Mouse (Mus musculus) forebrain, embryonic 10.5 days (tissue): ENCODE results near the gene Ndel1. TPM values are rescaled to one million over a fixed set of nuclear protein-coding genes. Genes with fewer than 3 reads are reported as not detected.

Experiments
- DNase-seq: peaks from one replicate; pipeline ENCODE4 v3.0.0-alpha.2; 2017; ENCODE audit warnings: low spot score; ENCODE audit errors: extremely low spot score
- H3K27ac ChIP-seq: fragments of 300-500 bp; sonication (generic); 2 replicates; pipeline ENCODE4 v1.5.1; 2016; ENCODE audit warnings: mild to moderate bottlenecking
- H3K27me3 ChIP-seq: fragments of 300-500 bp; sonication (generic); 2 replicates; pipeline ENCODE4 v1.6.1; 2016; ENCODE audit warnings: mild to moderate bottlenecking; ENCODE audit not compliant: poor library complexity, severe bottlenecking
- H3K36me3 ChIP-seq: fragments of 300-500 bp; sonication (generic); replicated peaks from 2 replicates; pipeline ENCODE4 v1.6.1; 2016; ENCODE audit warnings: mild to moderate bottlenecking, moderate library complexity
- H3K4me1 ChIP-seq: fragments of 300-500 bp; sonication (generic); 2 replicates; pipeline ENCODE4 v1.6.1; 2016
- H3K4me3 ChIP-seq: fragments of 300-500 bp; sonication (generic); 2 replicates; pipeline ENCODE4 v1.5.1; 2016; ENCODE audit warnings: mild to moderate bottlenecking, moderate library complexity
- H3K9me3 ChIP-seq: fragments of 300-500 bp; sonication (generic); 2 replicates; pipeline ENCODE4 v1.6.1; 2016; ENCODE audit warnings: mild to moderate bottlenecking, moderate library complexity
- WGBS: fragments of 180-500 bp; shearing (Covaris S2); methylation state at CpG from one replicate; pipeline ENCODE4 v1.1.7; 2016; 5-methylcytosine and 5-hydroxymethylcytosine counted together
- polyA plus RNA-seq: library from polyadenylated mRNA; unstranded; fragments of >200 nt; fragmentation: Nextera tagmentation; extraction: Ambion mirVana; gene quantifications from 2 replicates; pipeline ENCODE4 v1.2.1, GENCODE M21; 2016

The Ndel1 gene
- polyA plus RNA-seq = 49.4 and 51.3 TPM in 2 replicates

GRCm38 (mm10) chr11:68871748-68872147 lies at the start of gene Ndel1:
Gene Ndel1, minus strand, starts transcription at chr11:68871858.
- Histone ChIP-seq H3K4me1 (peaks cover 5% of the 10 kb centered on the region; the same call in 1 of the 2 replicates), H3K27me3 (no peaks in the 10 kb centered on the region), H3K36me3 (no peaks in the 10 kb centered on the region), H3K9me3 (no peaks in the 10 kb centered on the region), H3K4me3 (no peak within 1 kb of the TSS), H3K27ac (peak within 1 kb of the TSS; percentile 40; the same call in 1 of the 2 replicates)
- WGBS = 73% methylated on average over 6 of the region's 6 CpGs
- no peak for DNase-seq

- DNase-seq = no peak
- Histone ChIP-seq H3K4me3 (no peak overlapping the region), H3K27ac (no peak overlapping the region), H3K9me3 (peaks cover 4% of the 10 kb centered on the region; the same call in 1 of the 2 replicates), H3K36me3 (no peaks in the 10 kb centered on the region), H3K27me3 (no peaks in the 10 kb centered on the region), H3K4me1 (no peaks in the 10 kb centered on the region)
- 91% methylated on average over 4 of the region's 4 CpGs for WGBS
Measured at GRCm38 (mm10) chr11:68914566-68914965, 42.9 kb upstream of the Ndel1 start.

GRCm38 (mm10) chr11:68911531-68912177 lies 40.0 kb upstream of the Ndel1 start:
- no peak for DNase-seq
- Histone ChIP-seq H3K9me3 (peaks cover 4% of the 10 kb centered on the region; the same call in 1 of the 2 replicates), H3K4me3 (no peak overlapping the region), H3K27me3 (no peaks in the 10 kb centered on the region), H3K36me3 (peaks cover 13% of the 10 kb centered on the region), H3K27ac (no peak overlapping the region), H3K4me1 (no peaks in the 10 kb centered on the region)
- 68% methylated on average over 14 of the region's 14 CpGs for WGBS

- DNase-seq = no peak
- Histone ChIP-seq H3K4me1 (no peaks in the 10 kb centered on the region), H3K27ac (no peak overlapping the region), H3K27me3 (no peaks in the 10 kb centered on the region), H3K4me3 (no peak overlapping the region), H3K9me3 (peaks cover 4% of the 10 kb centered on the region; the same call in 1 of the 2 replicates), H3K36me3 (peaks cover 40% of the 10 kb centered on the region)
- WGBS = 49% methylated on average over 7 of the region's 7 CpGs
Measured at GRCm38 (mm10) chr11:68908846-68909503, 37.3 kb upstream of the Ndel1 start.

GRCm38 (mm10) chr11:68907251-68907650 lies 35.6 kb upstream of the Ndel1 start:
- 80% methylated on average over 3 of the region's 3 CpGs for WGBS
- Histone ChIP-seq H3K4me3 (no peak overlapping the region), H3K9me3 (no peaks in the 10 kb centered on the region), H3K36me3 (peaks cover 57% of the 10 kb centered on the region), H3K27ac (no peak overlapping the region), H3K4me1 (peaks cover 10% of the 10 kb centered on the region), H3K27me3 (no peaks in the 10 kb centered on the region)
- no peak for DNase-seq

- Histone ChIP-seq H3K27me3 (no peaks in the 10 kb centered on the region), H3K36me3 (peaks cover 57% of the 10 kb centered on the region), H3K4me1 (peaks cover 10% of the 10 kb centered on the region), H3K27ac (no peak overlapping the region), H3K9me3 (no peaks in the 10 kb centered on the region), H3K4me3 (no peak overlapping the region)
- 91% methylated on average over 4 of the region's 4 CpGs for WGBS
- no peak for DNase-seq
Measured at GRCm38 (mm10) chr11:68906461-68906790, 34.8 kb upstream of the Ndel1 start.

- 91% methylated on average over 9 of the region's 9 CpGs for WGBS
- H3K4me3 ChIP-seq = no peak overlapping the region
- peaks cover 57% of the 10 kb centered on the region for H3K36me3 ChIP-seq
- DNase-seq = no peak
- H3K9me3 ChIP-seq = no peaks in the 10 kb centered on the region
- no peaks in the 10 kb centered on the region for H3K27me3 ChIP-seq
- H3K27ac ChIP-seq = no peak overlapping the region
- peaks cover 14% of the 10 kb centered on the region for H3K4me1 ChIP-seq
Measured at GRCm38 (mm10) chr11:68905665-68906460, 34.2 kb upstream of the Ndel1 start.

- Histone ChIP-seq H3K27ac (no peak overlapping the region), H3K27me3 (no peaks in the 10 kb centered on the region), H3K4me1 (peaks cover 16% of the 10 kb centered on the region), H3K36me3 (peaks cover 57% of the 10 kb centered on the region), H3K4me3 (no peak overlapping the region), H3K9me3 (no peaks in the 10 kb centered on the region)
- DNase-seq = no peak
- 91% methylated on average over 3 of the region's 3 CpGs for WGBS
Measured at GRCm38 (mm10) chr11:68905138-68905531, 33.5 kb upstream of the Ndel1 start.

GRCm38 (mm10) chr11:68904375-68905137 lies 32.9 kb upstream of the Ndel1 start:
- Histone ChIP-seq H3K27me3 (no peaks in the 10 kb centered on the region), H3K9me3 (no peaks in the 10 kb centered on the region), H3K27ac (no peak overlapping the region), H3K36me3 (peaks cover 57% of the 10 kb centered on the region), H3K4me1 (peaks cover 16% of the 10 kb centered on the region), H3K4me3 (no peak overlapping the region)
- peak; percentile 65 for DNase-seq
- WGBS = 84% methylated on average over 8 of the region's 8 CpGs

- no peak for DNase-seq
- 87% methylated on average over 2 of the region's 2 CpGs for WGBS
- no peak overlapping the region for H3K4me3 ChIP-seq
Measured at GRCm38 (mm10) chr11:68903775-68904174, 32.1 kb upstream of the Ndel1 start.

GRCm38 (mm10) chr11:68902823-68903222 lies 31.2 kb upstream of the Ndel1 start:
- peaks cover 56% of the 10 kb centered on the region for H3K36me3 ChIP-seq
- DNase-seq = no peak

More at GRCm38 (mm10) chr11:68903775-68904174, 32.1 kb upstream of the Ndel1 start:
- H3K36me3 ChIP-seq = peaks cover 57% of the 10 kb centered on the region
- no peak overlapping the region for H3K27ac ChIP-seq
- no peaks in the 10 kb centered on the region; the same call in 1 of the 2 replicates for H3K27me3 ChIP-seq
- no peaks in the 10 kb centered on the region for H3K9me3 ChIP-seq
- peaks cover 16% of the 10 kb centered on the region for H3K4me1 ChIP-seq

GRCm38 (mm10) chr11:68902367-68902766 lies 30.7 kb upstream of the Ndel1 start:
- H3K27ac ChIP-seq = peak overlapping the region; percentile 98
- WGBS = 7% methylated on average over 11 of the region's 11 CpGs
- H3K36me3 ChIP-seq = peaks cover 51% of the 10 kb centered on the region

More at GRCm38 (mm10) chr11:68902823-68903222, 31.2 kb upstream of the Ndel1 start:
- no peaks in the 10 kb centered on the region; the same call in 1 of the 2 replicates for H3K27me3 ChIP-seq
- H3K9me3 ChIP-seq = no peaks in the 10 kb centered on the region
- H3K4me1 ChIP-seq = peaks cover 16% of the 10 kb centered on the region
- H3K4me3 ChIP-seq = peak overlapping the region; percentile 97
- 82% methylated on average over 5 of the region's 5 CpGs for WGBS
- H3K27ac ChIP-seq = peak overlapping the region; percentile 98

More at GRCm38 (mm10) chr11:68902367-68902766, 30.7 kb upstream of the Ndel1 start:
- H3K9me3 ChIP-seq = no peaks in the 10 kb centered on the region
- DNase-seq = no peak
- peaks cover 16% of the 10 kb centered on the region for H3K4me1 ChIP-seq
- peak overlapping the region; percentile 97 for H3K4me3 ChIP-seq
- no peaks in the 10 kb centered on the region; the same call in 1 of the 2 replicates for H3K27me3 ChIP-seq
